Comparison of ENCODE assay signal across 1 mouse cellular context in the genomic region with DNA sequence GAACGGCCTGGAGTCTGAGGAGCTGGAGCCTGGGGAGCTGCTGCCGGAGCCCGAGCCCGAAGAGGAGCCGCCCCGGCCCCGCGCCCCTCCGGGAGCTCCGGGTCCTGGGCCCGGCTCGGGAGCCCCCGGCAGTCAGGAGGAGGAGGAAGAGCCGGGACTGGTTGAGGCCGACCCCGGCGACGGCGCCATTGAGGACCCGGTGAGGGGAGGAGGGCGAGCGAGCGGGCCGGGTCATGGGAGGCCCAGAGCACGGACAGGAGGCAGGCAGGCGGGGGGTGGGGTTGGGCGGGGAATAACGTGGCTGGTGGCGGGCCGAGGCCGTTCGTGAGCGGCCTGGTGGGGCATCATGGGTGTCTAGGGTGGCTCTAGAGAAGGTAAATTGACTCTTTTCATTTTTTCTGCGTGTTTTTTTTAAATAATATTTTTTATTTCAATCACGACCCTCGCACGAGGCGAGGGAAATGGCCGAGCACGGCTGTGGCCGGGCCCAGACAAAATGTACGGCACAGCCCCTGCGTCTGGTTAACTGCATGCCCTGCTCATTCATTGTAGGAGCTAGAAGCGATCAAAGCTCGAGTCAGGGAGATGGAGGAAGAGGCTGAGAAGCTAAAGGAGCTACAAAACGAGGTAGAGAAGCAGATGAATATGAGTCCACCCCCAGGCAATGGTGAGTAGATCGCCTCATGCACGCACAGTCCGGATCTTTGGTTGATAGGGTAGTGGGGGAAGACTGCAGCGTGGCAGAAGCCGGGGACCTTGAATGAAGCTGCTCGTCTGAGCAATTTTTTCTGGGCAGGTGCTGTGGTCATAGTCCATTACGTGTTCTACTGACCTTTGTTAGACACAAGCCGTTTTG.
TF ChIP-seq lines count a peak whose summit lies in the region.

No protein-coding gene starts in this region.

TF ChIP-seq in MEL, 35 proteins besides CTCF, POLR2A, EP300 and RAD21 (continued from another document):
- TF ChIP-seq MXI1 (IDR thresholded peaks at IDR 0.05; ENCODE audit: low read depth, low read length) (peak; percentile 82), MAZ (IDR thresholded peaks at IDR 0.05; ENCODE audit: low read depth, low read length) (0 out of 2 replicates have a peak, but pooled peaks have one; percentile 46), UBTF (IDR thresholded peaks at IDR 0.05; ENCODE audit: borderline replicate concordance, insufficient read depth, low read depth, low read length) (no peak), SMC3 (IDR thresholded peaks at IDR 0.05; ENCODE audit: low read depth, low read length) (no peak), NELFE (IDR thresholded peaks at IDR 0.05; ENCODE audit: low read depth, low read length) (no peak), CHD2 (IDR thresholded peaks at IDR 0.05; ENCODE audit: low read length) (no peak), ETS1 (IDR thresholded peaks at IDR 0.05; ENCODE audit: low read depth, low read length) (no peak), CHD1 (IDR thresholded peaks at IDR 0.05; ENCODE audit: low read depth, low read length) (peak; percentile 74; the same call in 1 of the 2 replicates), USF1 (IDR thresholded peaks at IDR 0.05; ENCODE audit: low read depth, low read length) (no peak), ZC3H11A (IDR thresholded peaks at IDR 0.05; ENCODE audit: low read depth, low read length) (no peak), GABPA (IDR thresholded peaks at IDR 0.05; ENCODE audit: low read depth, low read length) (no peak), POLR2AphosphoS2 (IDR thresholded peaks at IDR 0.05; ENCODE audit: low read length) (no peak), POLR2AphosphoS5 (IDR thresholded peaks at IDR 0.05; ENCODE audit: borderline replicate concordance, low read depth, low read length) (no peak), JUND (IDR thresholded peaks at IDR 0.05; ENCODE audit: low read depth, low read length) (no peak), USF2 (IDR thresholded peaks at IDR 0.05; ENCODE audit: borderline replicate concordance in 1 of 2, insufficient read depth in 1 of 2, low read depth in 1 of 2, low read length in 2 of 2) (no peak), MYB (IDR thresholded peaks at IDR 0.05; ENCODE audit: low read depth, low read length) (no peak), TCF12 (IDR thresholded peaks at IDR 0.05; ENCODE audit: low read depth, low read length) (peak; percentile 23; the same call in 1 of the 2 replicates), TBP (IDR thresholded peaks at IDR 0.05; ENCODE audit: low read depth, low read length) (no peak), MAFK (IDR thresholded peaks at IDR 0.05; ENCODE audit: borderline replicate concordance, low read depth, low read length) (no peak), GATA1 (IDR thresholded peaks at IDR 0.05; ENCODE audit: low read depth, low read length) (no peak), ELF1 (IDR thresholded peaks at IDR 0.05; ENCODE audit: low read depth, low read length) (no peak), MYC (IDR thresholded peaks at IDR 0.05; ENCODE audit: low read depth, low read length) (no peak), KAT2A (conservative IDR thresholded peaks at IDR 0.05; ENCODE audit: low read depth, low read length) (no peak), MEF2A (IDR thresholded peaks at IDR 0.05; ENCODE audit: extremely low read depth, insufficient replicate concordance, low read depth, low read length, poor library complexity, severe bottlenecking) (no peak), HCFC1 (IDR thresholded peaks at IDR 0.05; ENCODE audit: low read depth, low read length) (peak; percentile 49; the same call in 1 of the 2 replicates), ZKSCAN1 (IDR thresholded peaks at IDR 0.05; ENCODE audit: low read depth, low read length) (no peak), ZMIZ1 (IDR thresholded peaks at IDR 0.05; ENCODE audit: low read depth, low read length) (0 out of 2 replicates have a peak, but pooled peaks have one; percentile 32), E2F4 (IDR thresholded peaks at IDR 0.05; ENCODE audit: borderline replicate concordance, low read depth, low read length) (no peak), ZNF384 (IDR thresholded peaks at IDR 0.05; ENCODE audit: low read depth, low read length) (no peak), TAL1 (IDR thresholded peaks at IDR 0.05; ENCODE audit: low read length) (no peak), SIN3A (IDR thresholded peaks at IDR 0.05; ENCODE audit: low read length) (no peak; the same call in none of the 2 replicates), BHLHE40 (IDR thresholded peaks at IDR 0.05; ENCODE audit: borderline replicate concordance, low read depth, low read length) (no peak), MAX (IDR thresholded peaks at IDR 0.05; ENCODE audit: low read length) (peak; percentile 57)
